ENCODE assay signal across 33 mouse cellular contexts in the genomic region with DNA sequence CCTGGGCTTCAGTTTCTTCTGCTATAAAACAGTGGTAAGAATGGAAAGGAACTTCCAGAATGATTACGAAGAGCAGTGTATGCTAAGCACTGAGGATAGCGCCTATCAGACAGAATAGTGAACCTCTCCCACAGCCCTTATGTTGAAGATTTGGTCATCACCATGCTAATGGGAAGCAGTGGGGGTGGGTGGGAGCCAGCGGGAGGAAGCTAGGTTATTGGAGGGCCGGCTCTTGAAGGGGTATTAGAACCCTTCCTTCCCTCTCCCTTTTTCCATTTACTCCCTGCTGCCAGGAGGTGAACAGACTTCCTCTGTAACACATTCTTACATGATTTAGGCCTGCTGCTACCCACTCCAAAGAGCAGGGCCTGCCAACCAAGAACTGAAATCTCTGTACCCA. TPM values are rescaled to one million over a fixed set of nuclear protein-coding genes. Genes with fewer than 3 reads are reported as not detected.
"Had no signal": no experiment of that assay in that cellular context is flagged by ENCODE, and none has a peak within 500 bp of the region (broad histone marks: within the 10 kb centered on the region; RNA-seq: fewer than 3 reads in every experiment).

No protein-coding gene starts in this region.

- H3K4me3 ChIP-seq: heart, embryonic 13.5 days; heart, embryonic 15.5 days; hindbrain, embryonic 13.5 days; hindbrain, embryonic 15.5 days; intestine, embryonic 15.5 days; layer of hippocampus, adult 2 months; limb, embryonic 13.5 days; liver, embryonic 12.5 days had no signal

- H3K9ac ChIP-seq: heart, embryonic 13.5 days; heart, embryonic 15.5 days; hindbrain, embryonic 13.5 days; hindbrain, embryonic 15.5 days; intestine, embryonic 15.5 days; limb, embryonic 13.5 days; liver, embryonic 12.5 days; liver, embryonic 14.5 days had no signal

- H3K27ac ChIP-seq: heart, embryonic 13.5 days; heart, embryonic 15.5 days; hindbrain, embryonic 13.5 days; hindbrain, embryonic 15.5 days; intestine, embryonic 15.5 days; layer of hippocampus, adult 2 months; limb, embryonic 13.5 days; liver, embryonic 12.5 days; liver, embryonic 14.5 days had no signal

- H3K4me2 ChIP-seq: heart, embryonic 11.5 days; heart, embryonic 13.5 days; heart, embryonic 15.5 days; hindbrain, embryonic 13.5 days; hindbrain, embryonic 15.5 days; intestine, embryonic 15.5 days; limb, embryonic 13.5 days; liver, embryonic 12.5 days had no signal

- ATAC-seq: inflammation-experienced regulatory T-cells, adult 6 months; intestine, embryonic 15.5 days; intestine, postnatal 0 days; liver, embryonic 12.5 days had no signal

- H3K36me3 ChIP-seq: heart, embryonic 13.5 days; heart, embryonic 15.5 days; hindbrain, embryonic 13.5 days; hindbrain, embryonic 15.5 days; intestine, embryonic 15.5 days; limb, embryonic 13.5 days; liver, embryonic 12.5 days had no signal

- DNase-seq: gastrocnemius, postnatal 10 days; gastrocnemius, postnatal 25 days; heart, adult 18-20 months; heart, postnatal 14 days; heart, postnatal 36 days; kidney, adult 18-20 months; kidney, adult 8-10 months; kidney, postnatal 10 days; kidney, postnatal 25 days; kidney, postnatal 4 days; layer of hippocampus, postnatal 36 days; lung, adult 18-20 months had no signal

- H3K27me3 ChIP-seq: heart, embryonic 13.5 days; heart, embryonic 15.5 days; hindbrain, embryonic 13.5 days; hindbrain, embryonic 15.5 days; intestine, embryonic 15.5 days; limb, embryonic 13.5 days; liver, embryonic 12.5 days had no signal

- H3K9me3 ChIP-seq: heart, embryonic 13.5 days; heart, embryonic 15.5 days; hindbrain, embryonic 13.5 days; hindbrain, embryonic 15.5 days; intestine, embryonic 15.5 days; limb, embryonic 13.5 days; liver, embryonic 12.5 days had no signal

- H3K4me1 ChIP-seq: heart, embryonic 15.5 days; hindbrain, embryonic 15.5 days; intestine, embryonic 15.5 days; liver, embryonic 12.5 days had no signal

RNA-seq across cellular contexts. Expression of gene Ninj2, which starts 1.2 kb away (rescaled TPM):
- total RNA-seq: gastrocnemius, postnatal 10 days; gastrocnemius, postnatal 25 days; gastrocnemius, postnatal 4 days; granulocyte monocyte progenitor cell, adult 5-6 weeks; heart, adult 18-20 months; heart, adult 8-10 months; heart, postnatal 14 days; heart, postnatal 36 days; hematopoietic stem cell, adult 5-6 weeks; liver, adult 2 months had no signal
- polyA plus RNA-seq: heart, embryonic 11.5 days; heart, embryonic 13.5 days; heart, postnatal 0 days; hindbrain, embryonic 11.5 days; hindbrain, embryonic 13.5 days; hindbrain, embryonic 15.5 days; intestine, embryonic 15.5 days; intestine, postnatal 0 days; kidney, embryonic 14.5 days; limb, embryonic 11.5 days; liver, adult 2 months; liver, embryonic 12.5 days had no signal
